9 mouse cellular contexts compared by ENCODE assay signal in genomic region chr2:172731408-172731807, GRCm38 (mm10).
DNase-seq lines count a peak whose midpoint lies in the region; ATAC-seq and TF ChIP-seq lines count a peak whose summit lies in the region.
"Had no signal": no experiment of that assay in that cellular context is flagged by ENCODE, and none has a peak within 500 bp of the region (broad histone marks: within the 10 kb centered on the region; RNA-seq: fewer than 3 reads in every experiment).

No protein-coding gene starts in this region.

- no peak for ATAC-seq in forebrain, embryonic 13.5 days
- no peak for ATAC-seq in limb, embryonic 12.5 days (ENCODE audit: insufficient number of reproducible peaks, insufficient read depth, low FRiP score, low TSS enrichment, low read depth)
- ATAC-seq in lung, postnatal 0 days: no peak

- H3K9me3 ChIP-seq in forebrain, embryonic 13.5 days (replicated peaks): no peaks in the 10 kb centered on the region
- no peaks in the 10 kb centered on the region for H3K9me3 ChIP-seq in limb, embryonic 12.5 days
- no peaks in the 10 kb centered on the region for H3K9me3 ChIP-seq in lung, postnatal 0 days (ENCODE audit: low read length)

- WGBS in forebrain, embryonic 13.5 days: 3% methylated on average over 18 of the region's 18 CpGs
- under 1% methylated on average over 18 of the region's 18 CpGs for WGBS in limb, embryonic 12.5 days
- WGBS in lung, postnatal 0 days: 3% methylated on average over 18 of the region's 18 CpGs

- H3K4me2 ChIP-seq in forebrain, embryonic 13.5 days: peak overlapping the region; percentile 49
- peak overlapping the region; percentile 44 for H3K4me2 ChIP-seq in limb, embryonic 12.5 days
- no peak overlapping the region for H3K4me2 ChIP-seq in lung, postnatal 0 days (replicated peaks; ENCODE audit: low read depth, low read length)

- no peak for TF ChIP-seq CTCF in lung, postnatal 0 days (IDR thresholded peaks at IDR 0.05)

- H3K4me1 ChIP-seq in forebrain, embryonic 13.5 days: peaks cover 73% of the 10 kb centered on the region
- peaks cover 56% of the 10 kb centered on the region for H3K4me1 ChIP-seq in limb, embryonic 12.5 days (replicated peaks)
- H3K4me1 ChIP-seq in lung, postnatal 0 days (ENCODE audit: insufficient read depth, low read depth, low read length): 0 out of 2 replicates have a peak, but pooled peaks cover 4% of the 10 kb centered on the region

- peak overlapping the region; percentile 21 for H3K4me3 ChIP-seq in forebrain, embryonic 13.5 days
- peak overlapping the region; percentile 20 for H3K4me3 ChIP-seq in limb, embryonic 12.5 days (replicated peaks)
- H3K4me3 ChIP-seq in lung, postnatal 0 days (ENCODE audit: low read depth, low read length): no peak overlapping the region

- no peak for TF ChIP-seq EP300 in lung, postnatal 0 days (IDR thresholded peaks at IDR 0.05)

- DNase-seq in right cerebral cortex, adult 2 months (ENCODE audit: low spot score in 2 of 2): peak; percentile 11 to 18
- DNase-seq in right cerebral cortex, postnatal 25 days: no peak
- DNase-seq in yolk sac, embryonic 10.5 days (ENCODE audit: low spot score): peak; percentile 16
- no peak for DNase-seq in gastrocnemius, postnatal 25 days
- no peak for DNase-seq in frontal cortex, postnatal 14 days (ENCODE audit: low spot score in 2 of 2)
- no peak for DNase-seq in lung, postnatal 0 days (ENCODE audit: low spot score)

- H3K27me3 ChIP-seq in forebrain, embryonic 13.5 days: peaks cover 57% of the 10 kb centered on the region
- H3K27me3 ChIP-seq in limb, embryonic 12.5 days: peaks cover 73% of the 10 kb centered on the region
- H3K27me3 ChIP-seq in lung, postnatal 0 days (replicated peaks; ENCODE audit: insufficient read depth, low read length): peaks cover 76% of the 10 kb centered on the region

- H3K27ac ChIP-seq in forebrain, embryonic 13.5 days: no peak overlapping the region
- H3K27ac ChIP-seq in limb, embryonic 12.5 days: no peak overlapping the region
- no peak overlapping the region for H3K27ac ChIP-seq in lung, postnatal 0 days (ENCODE audit: low read length)
- H3K27ac ChIP-seq: macrophage had no signal

- peak overlapping the region; percentile 37; the same call in 1 of the 2 replicates for H3K9ac ChIP-seq in forebrain, embryonic 13.5 days
- H3K9ac ChIP-seq in limb, embryonic 12.5 days (replicated peaks): no peak overlapping the region
- H3K9ac ChIP-seq in lung, postnatal 0 days (replicated peaks; ENCODE audit: low read depth): no peak overlapping the region

- H3K36me3 ChIP-seq in forebrain, embryonic 13.5 days (ENCODE audit: poor library complexity, severe bottlenecking): no peaks in the 10 kb centered on the region
- no peaks in the 10 kb centered on the region for H3K36me3 ChIP-seq in limb, embryonic 12.5 days
- no peaks in the 10 kb centered on the region for H3K36me3 ChIP-seq in lung, postnatal 0 days (ENCODE audit: insufficient read depth, low read length)

Comparison
In these comparisons a context has a peak if more than half of its experiments do, and no peak if none do; other contexts are left out.
1. DNase-seq: peak in right cerebral cortex, adult 2 months (2 of 2) and yolk sac, embryonic 10.5 days (single experiment); none in right cerebral cortex, postnatal 25 days (single experiment), gastrocnemius, postnatal 25 days (single experiment), frontal cortex, postnatal 14 days (0 of 2) and lung, postnatal 0 days (single experiment).